Mouse (Mus musculus) kidney, adult 18-20 months (tissue): Measurements from ENCODE around the gene Il27ra.
"Not testable (repeated sequence)": the region's sequence is repeated elsewhere in the genome, so short reads cannot be mapped to it uniquely, and the experiment has no call there.

ENCODE experiments used
- DNase-seq: peaks from one replicate; pipeline ENCODE4 v3.0.0; 2021

Gene Il27ra

DNA sequence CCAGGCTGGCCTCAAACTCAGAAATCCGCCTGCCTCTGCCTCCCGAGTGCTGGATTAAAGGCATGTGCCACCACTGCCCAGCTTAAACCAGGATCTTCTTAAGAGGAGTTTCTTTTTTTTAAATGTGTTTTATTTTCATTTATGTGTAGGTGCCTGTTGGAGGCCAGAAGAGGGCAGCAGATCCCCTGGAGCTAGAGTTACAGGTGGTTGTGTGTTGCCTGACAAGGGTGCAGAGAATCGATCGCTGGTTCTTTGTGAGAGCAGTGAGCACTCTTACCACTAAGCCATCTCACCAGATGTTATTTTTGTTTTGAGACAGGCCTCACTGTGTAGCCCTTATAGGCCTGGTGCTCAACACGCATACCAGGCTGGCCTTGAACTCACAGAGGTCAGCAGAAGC, 26.6 kb downstream of the Il27ra start:
- DNase-seq: no peak

DNA sequence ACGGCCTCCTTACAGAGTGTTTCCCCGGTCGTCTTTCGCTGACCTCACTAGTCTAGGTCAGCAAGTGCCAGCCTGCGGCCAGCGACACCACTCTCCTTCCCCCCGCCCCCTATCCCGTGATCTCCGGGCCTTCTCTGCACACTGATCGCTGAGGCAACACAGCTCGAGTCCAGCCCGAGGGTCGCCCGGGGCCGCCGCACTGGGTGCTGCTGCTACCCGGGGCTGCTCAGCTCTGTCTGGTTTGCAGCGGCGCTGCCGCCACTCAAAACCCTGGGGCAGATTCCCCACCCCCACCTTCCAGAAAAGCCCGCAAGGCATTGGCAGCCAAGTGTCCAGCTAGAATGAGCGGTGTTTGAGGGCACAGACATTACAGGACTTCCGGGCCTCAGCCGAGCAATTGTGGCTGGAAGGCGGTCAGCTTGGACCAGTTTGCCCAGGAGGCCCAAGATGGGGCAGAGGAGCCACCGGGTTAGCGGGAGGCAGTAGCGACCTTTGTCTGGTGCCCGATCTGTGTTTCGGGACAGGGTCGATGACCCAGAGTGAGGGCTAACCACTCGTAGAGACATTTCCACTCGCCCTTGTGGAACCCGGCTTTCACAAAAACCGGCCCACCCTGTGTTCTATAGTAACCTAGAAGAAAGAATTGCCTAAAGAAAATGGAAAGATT, 29.8 kb downstream of the Il27ra start:
- DNase-seq: peak; percentile 58

DNA sequence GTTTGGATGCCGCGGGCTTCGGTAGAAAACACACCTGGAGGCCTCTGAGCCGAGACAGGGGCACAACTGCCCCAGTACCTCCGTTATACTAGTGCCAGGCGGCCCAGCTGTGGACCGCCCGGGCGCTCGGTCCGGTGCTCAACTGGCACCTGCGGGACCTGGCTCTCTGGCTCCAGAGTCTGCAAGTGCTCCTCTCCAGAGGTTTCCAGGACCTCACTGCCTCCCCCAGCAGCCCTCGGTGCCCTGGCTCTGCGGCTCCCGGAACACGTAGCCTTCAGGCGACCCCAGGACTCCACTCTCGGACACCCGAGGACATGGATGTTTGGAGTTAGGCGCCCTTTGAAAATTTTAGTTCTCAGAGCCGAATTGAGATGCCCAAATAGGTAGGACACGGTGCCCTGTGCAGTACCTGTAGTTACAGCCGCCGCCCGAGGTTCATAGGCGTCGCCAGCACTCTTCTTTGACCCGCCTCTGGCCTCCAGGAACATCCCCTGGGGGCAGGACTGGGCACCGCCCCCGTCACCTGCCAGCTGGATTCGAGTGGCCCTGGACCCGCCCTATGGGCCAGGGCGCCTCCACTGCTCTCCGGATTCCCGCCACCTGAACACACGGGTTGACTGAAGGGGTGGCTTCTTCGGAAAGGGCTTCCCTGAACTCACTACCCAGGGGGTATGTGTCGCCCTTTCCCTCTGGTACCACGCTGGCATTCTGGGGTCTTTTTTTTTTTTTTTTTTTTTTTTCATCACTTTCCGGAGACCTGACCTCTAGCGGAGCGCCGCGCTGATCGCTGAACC, 30.5 kb downstream of the Il27ra start, which contains the start of gene 2210011C24Rik:
TSS of gene 2210011C24Rik (minus strand) at position 467 of the 794 bp plus-strand sequence.
- DNase-seq: peak; percentile 84

DNA sequence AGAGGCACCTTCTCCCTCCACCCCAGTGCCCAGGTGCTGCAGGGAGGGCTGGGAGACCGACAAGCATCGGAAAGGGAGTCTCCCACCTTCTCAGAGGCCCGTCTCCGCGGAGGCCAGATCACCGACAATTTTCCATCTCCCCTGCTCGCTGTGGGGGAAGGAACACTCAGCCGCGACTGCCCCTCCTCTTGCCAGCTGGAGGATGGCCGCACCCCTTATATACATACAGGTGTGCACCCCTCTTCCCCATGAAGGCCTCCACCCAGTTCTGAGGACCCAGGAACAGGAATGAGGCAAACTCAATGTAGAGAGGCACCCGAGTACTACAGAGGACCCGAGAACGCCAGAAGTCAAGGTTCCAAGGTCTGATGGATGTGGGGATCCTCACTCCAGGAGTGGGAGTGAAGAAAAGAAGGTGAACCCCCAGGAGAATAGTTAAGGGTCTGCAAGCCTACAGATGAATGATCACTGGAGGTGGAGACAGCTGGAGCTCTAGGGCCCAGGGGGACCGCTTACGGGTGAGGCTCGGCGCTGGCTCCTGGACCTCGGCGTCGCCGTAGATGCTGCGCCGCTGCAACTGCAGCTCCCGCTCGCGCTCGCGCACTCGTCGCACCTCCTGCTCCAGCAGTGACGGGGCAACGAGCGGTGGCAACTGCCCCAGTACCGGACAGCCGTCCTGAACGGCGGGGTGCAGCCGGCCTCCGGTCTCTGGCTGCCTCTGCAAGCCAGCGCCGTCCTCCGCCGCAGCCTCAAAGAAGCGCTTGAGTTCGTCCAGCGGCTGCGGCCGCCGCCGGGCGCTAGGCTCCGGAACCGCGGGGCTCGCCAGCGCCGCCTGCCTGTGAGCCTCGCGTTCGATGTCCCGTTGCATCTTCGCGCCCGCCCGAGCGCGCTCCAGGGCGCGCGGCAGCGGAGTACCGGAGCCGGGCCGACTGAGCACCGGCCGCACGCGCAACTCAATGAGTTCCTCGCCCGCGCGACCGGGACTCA, 31.5 kb downstream of the Il27ra start:
- DNase-seq: peak; percentile 88

DNA sequence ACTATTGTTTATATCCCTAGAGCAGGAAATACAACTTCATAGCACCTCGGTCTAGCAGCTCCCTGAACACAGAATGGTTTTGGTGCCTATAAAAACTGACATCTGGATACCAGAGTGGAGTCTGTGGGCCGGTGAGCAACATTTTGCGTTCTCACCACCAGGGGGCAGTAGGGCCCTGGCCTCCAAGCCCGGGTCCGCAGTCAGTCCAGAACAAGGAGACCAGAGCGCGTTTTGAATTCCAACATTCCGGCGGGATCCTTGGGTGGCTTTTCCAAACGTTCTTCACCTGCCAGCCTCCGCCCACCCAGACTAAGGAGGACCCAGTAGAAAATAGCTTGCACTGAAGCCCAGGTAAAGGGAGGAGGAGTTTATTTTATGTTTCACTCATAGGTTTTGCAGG, 32.5 kb downstream of the Il27ra start:
- DNase-seq: peak; percentile 93

DNA sequence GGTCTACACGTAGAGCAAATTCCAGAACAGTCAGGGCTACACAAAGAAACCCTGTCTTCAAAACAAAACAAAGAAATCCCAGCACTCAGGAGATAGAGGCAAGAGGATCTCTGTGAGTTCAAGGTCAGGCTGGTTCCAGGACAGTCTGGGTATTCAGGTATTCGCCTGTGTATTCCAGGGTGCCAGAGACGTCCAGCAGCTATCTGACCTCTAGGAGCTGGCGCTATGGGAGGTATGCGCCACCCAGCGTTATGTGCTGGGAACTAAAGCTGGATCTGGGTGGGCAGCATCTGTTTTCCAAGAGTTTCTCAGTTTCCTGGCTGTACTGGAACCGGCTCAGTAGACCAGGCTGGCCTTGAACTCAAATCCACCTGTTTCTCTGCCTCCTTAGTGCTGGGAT, 34.0 kb downstream of the Il27ra start:
- DNase-seq: no peak

DNA sequence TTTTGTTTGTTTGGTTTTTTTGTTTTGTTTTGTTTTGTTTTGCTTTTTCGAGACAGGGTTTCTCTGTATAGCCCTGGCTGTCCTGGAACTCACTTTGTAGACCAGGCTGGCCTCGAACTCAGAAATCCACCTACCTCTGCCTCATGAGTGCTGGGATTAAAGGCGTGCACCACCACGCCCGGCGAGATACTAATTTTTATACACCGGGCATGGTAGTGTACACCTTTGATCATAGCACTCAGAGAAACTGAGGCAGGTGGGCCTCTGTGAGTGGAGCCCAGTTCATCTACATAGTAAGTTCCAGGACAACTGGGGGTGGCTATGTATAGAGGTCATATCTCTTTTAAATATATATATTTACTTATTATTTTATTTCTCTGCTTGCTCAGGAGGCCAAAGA, 36.9 kb downstream of the Il27ra start:
- DNase-seq: not testable (repeated sequence)

DNA sequence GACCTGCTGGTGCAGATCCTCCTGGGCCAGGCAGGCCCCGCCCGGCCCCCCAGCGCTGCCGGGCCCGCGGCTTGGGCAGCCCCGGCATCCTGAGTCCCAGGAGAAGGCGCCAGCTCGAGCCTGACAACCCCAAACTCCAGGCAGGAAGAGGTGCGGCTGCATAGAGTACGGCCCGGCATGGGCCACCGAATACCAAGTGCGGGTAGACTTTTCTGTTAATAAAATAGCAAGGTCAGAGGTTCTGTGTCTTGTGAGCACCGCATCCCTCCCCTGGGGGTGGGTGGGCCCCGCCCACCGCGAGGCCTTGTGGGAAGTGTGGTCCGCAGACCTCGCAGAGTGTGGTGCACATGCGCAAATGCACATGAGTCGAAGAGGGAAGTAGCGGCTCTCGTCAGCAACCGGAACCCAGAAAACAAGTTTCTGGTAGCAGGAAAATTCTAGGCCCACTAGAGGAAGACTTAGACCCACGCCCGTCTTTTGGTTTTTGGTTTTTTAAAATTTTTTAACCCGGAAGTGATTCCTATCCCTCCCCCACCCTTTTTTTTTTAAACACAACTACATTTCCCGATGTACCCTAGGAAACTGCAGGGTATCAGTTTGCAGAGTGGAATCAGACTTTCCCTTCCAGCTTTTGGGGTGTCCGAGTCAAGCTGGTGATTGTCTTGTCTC, 37.7 kb downstream of the Il27ra start:
- peak; percentile 96 for DNase-seq

DNA sequence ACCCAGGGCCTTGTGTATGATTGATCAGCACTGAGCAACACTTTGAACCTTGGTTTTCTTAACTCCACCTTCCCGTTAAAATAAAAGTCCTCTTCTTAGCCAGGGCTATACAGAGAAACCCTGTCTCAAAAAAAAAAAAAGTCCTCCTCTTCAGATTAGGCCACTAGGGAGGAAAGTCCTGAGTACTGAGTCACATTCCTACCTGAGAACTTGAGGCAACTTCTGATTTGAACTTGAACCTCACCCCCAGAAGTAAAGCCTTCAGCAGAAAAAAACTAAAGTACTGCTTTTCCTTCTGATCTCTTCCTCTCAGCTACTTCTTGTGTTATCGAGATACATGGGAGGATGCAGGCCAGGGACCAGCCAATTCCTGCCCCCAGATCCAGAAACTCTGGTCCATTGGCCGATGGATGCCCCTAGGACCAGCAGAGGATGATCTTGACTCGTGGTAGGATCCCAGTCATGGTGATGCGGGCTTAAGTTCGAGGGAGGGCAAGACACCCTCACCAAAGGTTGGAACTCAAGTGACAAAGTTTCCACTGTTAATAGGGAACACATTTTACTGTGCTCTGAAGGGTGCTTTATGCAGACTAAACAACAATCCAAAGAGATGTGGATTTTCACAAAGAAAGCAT, 38.7 kb downstream of the Il27ra start:
- no peak for DNase-seq

DNA sequence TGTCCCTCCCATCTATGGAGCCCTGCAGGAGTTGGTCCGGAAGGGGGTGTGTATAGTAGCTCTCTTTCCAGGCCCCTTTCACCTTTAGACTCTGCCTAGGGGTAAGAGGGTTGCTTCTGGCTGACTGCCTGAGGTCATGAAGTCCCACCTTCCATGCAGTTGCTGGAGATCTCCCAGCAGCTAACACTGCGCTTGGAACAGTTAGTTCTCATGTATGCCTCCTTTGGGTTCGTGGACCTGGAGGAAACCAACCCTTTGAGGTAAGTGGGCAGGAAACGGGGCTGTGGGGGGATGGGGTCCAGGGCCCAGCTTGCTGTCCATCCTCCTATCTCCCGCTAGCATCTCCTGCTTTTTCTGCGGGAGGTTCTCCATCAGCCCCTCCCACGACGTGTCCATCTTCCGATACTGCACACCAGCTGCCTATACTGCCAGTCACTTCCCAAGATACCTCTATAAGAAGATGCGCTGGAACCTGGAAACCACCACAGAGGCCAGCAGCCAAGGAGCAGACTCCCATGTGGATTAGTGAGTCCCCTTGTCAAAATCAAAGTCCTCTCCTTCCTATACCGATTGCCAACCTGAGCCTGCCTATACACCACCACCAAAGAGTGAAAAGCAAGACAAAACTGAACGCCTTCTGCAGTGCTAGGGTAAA, 39.3 kb downstream of the Il27ra start:
- DNase-seq: peak; percentile 46

DNA sequence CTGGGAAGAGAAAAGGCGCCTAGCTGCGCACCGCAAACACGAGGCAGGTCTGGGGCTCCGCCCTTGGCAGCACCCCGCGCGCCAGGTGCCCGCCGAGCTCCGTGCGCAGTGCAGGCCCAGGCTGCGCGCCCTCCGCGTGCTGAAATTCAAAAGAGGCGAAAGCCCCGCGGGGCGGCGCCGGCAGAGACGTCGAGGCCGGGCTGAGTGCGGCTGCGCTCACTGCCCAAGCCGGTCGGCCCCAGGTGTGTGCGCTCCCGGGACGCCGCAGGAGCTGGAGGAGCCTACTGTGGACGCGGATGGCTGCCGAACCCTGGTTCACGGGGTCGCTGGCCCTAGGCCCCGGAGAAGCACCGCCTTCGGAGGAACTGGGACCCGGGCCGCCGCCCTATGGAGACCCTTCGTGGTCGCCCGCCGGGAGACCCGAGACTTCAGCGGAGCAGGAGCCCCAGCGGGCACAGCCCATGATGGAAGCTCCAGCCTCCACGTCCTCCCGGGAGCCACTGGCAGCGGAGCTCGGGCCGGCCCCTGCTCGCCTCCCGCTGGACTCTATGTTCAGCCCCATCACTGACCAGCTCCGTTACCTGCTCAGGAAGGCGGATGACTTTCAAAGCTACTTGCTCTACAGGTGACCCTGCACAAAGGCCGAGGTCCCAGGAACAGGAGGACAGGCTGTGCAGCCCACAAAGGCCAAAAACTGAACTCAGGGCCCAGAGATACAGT, 40.9 kb downstream of the Il27ra start, which contains the start of gene 1700067K01Rik:
TSS of gene 1700067K01Rik (plus strand) at position 222 of the 720 bp plus-strand sequence.
- no peak for DNase-seq

DNA sequence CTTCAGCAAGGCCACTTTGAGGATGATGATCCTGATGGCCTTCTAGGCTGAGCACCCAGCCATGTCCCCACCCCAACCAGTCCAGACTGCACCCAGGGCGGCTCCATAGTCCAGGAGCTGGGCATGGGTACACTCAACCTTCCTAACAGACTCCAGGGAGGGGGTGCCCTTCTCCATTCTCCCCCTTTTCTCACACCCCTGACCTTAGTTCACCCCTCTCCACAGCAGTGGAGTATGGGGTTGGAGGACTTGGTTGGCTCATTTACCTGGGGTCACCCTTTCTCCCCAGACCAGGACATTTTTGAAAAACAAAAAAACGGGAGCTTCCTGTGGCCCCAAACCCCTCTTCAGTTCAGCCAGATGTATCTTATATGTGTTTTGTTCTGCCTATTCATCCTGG, 42.6 kb downstream of the Il27ra start:
- DNase-seq: no peak

DNA sequence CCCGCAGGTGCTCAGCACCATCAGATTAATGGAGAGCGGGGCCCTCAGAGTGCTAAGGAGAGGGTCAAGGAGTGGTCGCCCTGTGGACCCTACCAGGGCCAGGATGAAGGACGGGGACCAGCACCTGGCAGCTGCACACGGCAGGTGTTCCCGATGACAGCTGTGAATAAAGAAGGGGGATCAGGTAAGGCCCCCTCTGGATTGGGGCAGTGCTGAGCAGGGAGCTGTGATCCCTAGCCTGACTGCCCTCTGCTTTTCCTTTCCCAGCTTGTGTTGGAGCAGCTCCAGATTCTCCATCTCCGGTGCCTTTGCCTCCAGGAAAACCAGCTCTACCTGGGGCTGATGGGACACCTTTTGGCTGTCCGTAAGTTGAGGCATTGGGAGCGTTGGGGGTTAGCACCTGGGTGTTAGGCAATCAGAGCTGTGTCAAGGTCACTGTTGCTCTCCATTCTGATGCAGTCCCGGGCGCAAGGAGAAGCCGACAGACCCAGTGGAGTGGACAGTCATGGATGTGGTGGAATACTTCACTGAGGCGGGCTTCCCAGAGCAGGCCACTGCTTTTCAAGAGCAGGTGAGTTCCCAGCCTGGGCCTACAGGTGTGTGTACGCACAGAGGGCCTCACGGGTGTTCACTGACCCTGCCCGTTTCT, 43.2 kb downstream of the Il27ra start:
- no peak for DNase-seq

DNA sequence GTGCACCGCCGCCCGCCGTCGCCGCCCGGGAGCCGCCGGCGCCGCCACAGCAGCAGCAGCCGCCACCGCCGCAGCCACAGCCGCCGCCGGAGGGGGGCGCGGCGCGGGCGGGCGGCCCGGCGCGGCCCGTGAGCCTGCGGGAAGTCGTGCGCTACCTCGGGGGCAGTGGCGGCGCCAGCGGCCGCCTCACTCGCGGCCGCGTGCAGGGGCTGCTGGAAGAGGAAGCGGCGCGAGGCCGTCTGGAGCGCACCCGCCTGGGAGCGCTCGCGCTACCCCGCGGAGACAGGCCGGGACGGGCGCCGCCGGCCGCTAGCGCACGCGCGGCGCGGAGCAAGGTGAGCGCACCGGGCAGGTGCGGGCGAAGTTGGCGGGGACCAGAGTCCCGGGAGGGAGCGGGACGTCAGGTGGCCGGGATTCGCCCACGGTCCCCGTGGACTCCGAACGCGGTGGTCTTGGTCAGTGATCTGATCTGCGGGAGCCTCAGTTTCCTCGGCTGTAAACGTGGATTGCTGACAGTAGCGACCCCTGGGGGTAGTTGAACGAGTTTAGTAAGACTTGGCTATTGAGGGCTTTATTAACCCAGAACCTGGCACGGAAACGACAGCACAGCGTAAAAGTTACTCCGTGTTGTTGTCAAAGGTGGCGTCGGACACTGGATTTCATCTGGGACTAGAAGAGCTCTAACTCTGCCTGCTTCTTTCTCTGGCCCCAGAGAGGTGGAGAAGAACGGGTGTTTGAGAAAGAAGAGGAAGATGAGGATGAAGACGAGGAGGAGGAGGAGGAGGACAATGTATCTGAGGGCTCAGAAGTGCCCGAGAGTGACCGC, 43.9 kb downstream of the Il27ra start:
- peak; percentile 73 for DNase-seq

DNA sequence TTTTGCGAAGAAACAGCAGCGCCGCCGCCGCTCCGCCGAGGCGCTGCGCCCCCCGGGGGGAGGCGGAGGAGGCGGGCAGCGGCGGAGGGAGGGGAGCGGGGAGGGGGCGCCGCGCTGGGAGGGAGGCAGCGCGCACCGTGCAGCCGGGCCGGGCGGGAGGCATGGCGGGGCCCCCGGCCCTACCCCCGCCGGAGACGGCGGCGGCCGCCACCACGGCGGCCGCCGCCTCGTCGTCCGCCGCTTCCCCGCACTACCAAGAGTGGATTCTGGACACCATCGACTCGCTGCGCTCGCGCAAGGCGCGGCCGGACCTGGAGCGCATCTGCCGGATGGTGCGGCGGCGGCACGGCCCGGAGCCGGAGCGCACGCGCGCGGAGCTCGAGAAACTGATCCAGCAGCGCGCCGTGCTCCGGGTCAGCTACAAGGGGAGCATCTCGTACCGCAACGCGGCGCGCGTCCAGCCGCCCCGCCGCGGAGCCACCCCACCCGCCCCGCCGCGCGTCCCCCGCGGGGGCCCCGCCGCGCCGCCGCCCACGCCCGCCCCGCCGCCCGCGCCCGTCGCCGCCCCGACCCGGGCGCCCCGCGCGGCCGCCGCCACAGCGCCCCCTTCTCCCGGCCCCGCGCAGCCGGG, 44.8 kb downstream of the Il27ra start, which contains the start of gene Samd1:
TSS of gene Samd1 (plus strand) at position 162 of the 631 bp plus-strand sequence.
- peak; percentile 64 for DNase-seq

DNA sequence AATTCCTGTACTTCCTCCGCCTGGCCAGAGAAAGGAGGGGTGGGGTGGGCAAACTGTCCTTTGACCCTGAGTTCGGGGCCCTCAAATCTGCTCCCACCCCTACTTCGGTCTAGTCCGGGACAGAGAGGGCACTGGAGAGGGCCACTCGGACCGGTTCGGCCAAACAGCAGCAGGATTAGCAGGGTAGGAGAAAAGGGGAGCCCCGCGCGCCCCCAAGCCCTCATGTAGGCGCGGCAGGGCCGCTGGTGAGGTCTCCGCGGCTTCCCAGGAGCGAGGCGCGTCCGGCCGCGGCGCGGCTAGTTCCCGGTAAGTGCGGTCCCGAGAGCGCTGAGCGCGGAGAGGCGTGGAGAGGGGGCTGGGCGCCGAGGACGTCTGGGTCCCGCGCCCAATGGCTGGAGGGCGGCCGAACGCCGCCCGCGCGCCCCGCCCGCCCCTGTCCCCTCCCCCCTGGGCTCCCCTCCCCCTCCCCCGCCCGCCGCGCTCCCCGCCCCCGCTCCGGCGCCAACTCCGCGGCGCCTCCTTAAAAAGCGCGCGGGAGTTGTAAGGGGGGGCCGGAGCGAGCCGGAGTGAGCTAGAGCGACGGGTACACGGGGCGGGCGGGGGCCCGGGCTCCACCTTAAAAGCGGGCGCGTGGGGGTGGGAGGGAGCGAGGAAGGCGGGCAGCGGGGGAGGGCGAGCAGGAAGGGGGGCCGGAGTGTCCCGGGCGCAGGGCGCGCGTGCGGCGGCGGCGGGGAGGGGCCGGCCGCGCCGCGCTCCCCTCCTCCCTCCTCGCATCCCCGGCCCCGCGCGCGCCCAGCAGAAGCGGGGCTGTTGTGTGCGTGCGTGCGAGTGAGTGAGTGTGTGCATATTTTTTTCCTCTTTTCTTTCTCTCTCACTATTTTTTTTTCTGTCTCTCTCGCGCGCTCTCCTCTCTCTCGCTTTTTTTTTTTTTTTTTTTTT, 45.6 kb downstream of the Il27ra start:
- peak; percentile 88 for DNase-seq

DNA sequence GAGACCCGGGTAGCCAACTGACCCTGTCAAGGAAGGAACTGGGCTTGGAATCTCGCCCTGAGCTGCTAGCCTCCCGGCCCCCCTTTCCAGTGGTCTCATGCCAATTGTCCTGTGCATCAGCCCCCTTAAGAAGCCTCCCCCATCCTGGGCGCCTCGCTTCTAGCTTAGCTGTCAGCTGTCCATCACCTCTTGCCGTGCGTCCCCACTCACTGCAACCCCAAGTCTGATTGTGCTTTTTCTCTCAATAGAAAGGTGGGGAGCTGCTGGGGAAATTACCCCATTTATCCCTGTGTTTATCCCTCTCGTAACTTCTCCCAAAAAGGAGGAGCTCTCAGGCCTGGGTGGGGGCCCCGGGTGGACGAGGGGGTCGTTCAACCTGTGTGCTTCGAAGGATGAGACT, 46.4 kb downstream of the Il27ra start:
- DNase-seq: no peak
